Mouse (Mus musculus) liver, embryonic 14.5 days (tissue): Measurements from ENCODE around the gene Otogl. TPM values are rescaled to one million over a fixed set of nuclear protein-coding genes. Genes with fewer than 3 reads are reported as not detected.

Experiments
- ATAC-seq: fragments of 200-750 bp; cut with Nextera tagmentation; 2 replicates; pipeline ENCODE4 v1.8.0; 2017; ENCODE audit warnings: moderate number of reproducible peaks, mild to moderate bottlenecking, moderate library complexity; ENCODE audit not compliant: insufficient read depth
- DNase-seq, 3 experiments: peaks; one replicate each; pipeline ENCODE4 v3.0.0-alpha.2; 2012 to 2013; ENCODE audit warnings: low read depth in 3 of 3, low spot score in 3 of 3
- H3K27ac ChIP-seq: fragments of 300-500 bp; sonication (generic); 2 replicates; pipeline ENCODE4 v1.5.1; 2014; ENCODE audit warnings: moderate library complexity, mild to moderate bottlenecking, control low read depth, inconsistent platforms
- H3K27me3 ChIP-seq: fragments of 300-500 bp; sonication (generic); 2 replicates; pipeline ENCODE4 v1.6.1; 2014; ENCODE audit warnings: mild to moderate bottlenecking, low read length, moderate library complexity; ENCODE audit not compliant: control insufficient read depth, insufficient read depth
- H3K36me3 ChIP-seq: fragments of 300-500 bp; sonication (generic); replicated peaks from 2 replicates; pipeline ENCODE4 v1.6.1; 2014; ENCODE audit warnings: low read depth; ENCODE audit not compliant: control insufficient read depth, insufficient read depth
- H3K4me1 ChIP-seq, 2 experiments: fragments of 200-500 bp in 1 of 2; fragments of 300-500 bp in 1 of 2; sonication (generic) in 1 of 2; replicated peaks; 2 replicates each; pipeline ENCODE4 v1.6.1; 2012 to 2014; ENCODE audit warnings: antibody characterized with exemption in 1 of 2, inconsistent platforms in 1 of 2, low read length in 1 of 2; ENCODE audit not compliant: control insufficient read depth in 2 of 2, insufficient read depth in 2 of 2
- H3K4me2 ChIP-seq: fragments of 300-500 bp; sonication (generic); 2 replicates; pipeline ENCODE4 v1.6.1; 2014; ENCODE audit warnings: low read depth, mild to moderate bottlenecking, control low read depth, moderate library complexity
- H3K4me3 ChIP-seq, 2 experiments: fragments of 200-500 bp in 1 of 2; fragments of 300-500 bp in 1 of 2; sonication (generic) in 1 of 2; 2 replicates each; pipeline ENCODE4 v1.5.1; 2012 to 2014; ENCODE audit warnings: low read depth in 2 of 2, low read length in 2 of 2, mild to moderate bottlenecking in 2 of 2, control low read depth in 1 of 2, inconsistent platforms in 1 of 2, moderate library complexity in 1 of 2; ENCODE audit not compliant: insufficient read depth in 1 of 2
- H3K9ac ChIP-seq: fragments of 300-500 bp; sonication (generic); replicated peaks from 2 replicates; pipeline ENCODE4 v1.6.1; 2014; ENCODE audit warnings: mild to moderate bottlenecking, control low read depth, moderate library complexity
- H3K9me3 ChIP-seq: fragments of 300-500 bp; sonication (generic); 2 replicates; pipeline ENCODE4 v1.6.1; 2016; ENCODE audit warnings: low read length, mixed read lengths; ENCODE audit not compliant: control insufficient read depth
- CTCF ChIP-seq: IDR thresholded peaks from 2 replicates; pipeline ENCODE4 v1.5.1; 2016; ENCODE audit warnings: antibody characterized with exemption, low read depth, control low read depth
- EP300 ChIP-seq: IDR thresholded peaks from 2 replicates; pipeline ENCODE4 v1.6.1; 2016; ENCODE audit warnings: antibody characterized with exemption, low read depth
- WGBS: fragments of 180-500 bp; shearing (Covaris S2); extraction: QIAGEN DNeasy Blood & Tissue Kit; methylation state at CpG from one replicate; pipeline ENCODE4 v1.1.7; 2014; ENCODE audit not compliant: insufficient replicate concordance; 5-methylcytosine and 5-hydroxymethylcytosine counted together
- polyA plus RNA-seq, 2 experiments: library from polyadenylated mRNA; depleted of rRNA in 1 of 2; stranded (reverse) in 1 of 2; unstranded in 1 of 2; fragments of >200 nt; fragmentation: Nextera tagmentation in 1 of 2; extraction: Ambion mirVana in 1 of 2; gene quantifications; 2 replicates each; pipeline versions ENCODE4 v1.2.1 to v1.2.3; 2012 to 2014

Otogl gene
- polyA plus RNA-seq, 2 experiments = 0.01 TPM; not detected in 1

DNA sequence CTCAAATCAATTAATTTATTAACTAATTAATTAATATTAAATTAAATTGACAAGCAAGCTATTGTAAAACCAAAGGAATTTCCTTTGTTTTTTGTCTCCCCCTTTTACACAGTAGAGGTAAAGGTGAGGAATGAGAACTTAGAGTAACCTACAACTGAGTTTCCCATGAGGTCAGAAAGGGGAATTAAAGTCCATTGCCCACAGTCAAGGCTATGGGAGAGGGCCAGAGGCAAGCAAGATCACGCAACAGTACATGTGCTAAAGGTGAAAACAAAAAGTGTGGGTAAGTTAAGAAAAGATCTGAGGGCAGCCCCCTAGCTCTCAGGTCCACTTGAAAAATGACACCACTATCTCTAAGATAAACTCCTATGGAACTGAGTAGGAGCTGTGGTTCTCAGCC, 9.2 kb upstream of the Otogl start:
- TF ChIP-seq EP300 (no peak), CTCF (no peak)
- no peak for ATAC-seq
- DNase-seq = no peak
- no peaks in the 10 kb centered on the region for H3K4me1 ChIP-seq
- no peaks in the 10 kb centered on the region for H3K27me3 ChIP-seq
- no peak overlapping the region for H3K27ac ChIP-seq
- no peaks in the 10 kb centered on the region for H3K9me3 ChIP-seq
- H3K36me3 ChIP-seq = no peaks in the 10 kb centered on the region
- no peak overlapping the region for H3K4me2 ChIP-seq
- 54% methylated on average over 1 of the region's 1 CpGs for WGBS
- H3K4me3 ChIP-seq = no peak overlapping the region
- H3K9ac ChIP-seq = no peak overlapping the region

DNA sequence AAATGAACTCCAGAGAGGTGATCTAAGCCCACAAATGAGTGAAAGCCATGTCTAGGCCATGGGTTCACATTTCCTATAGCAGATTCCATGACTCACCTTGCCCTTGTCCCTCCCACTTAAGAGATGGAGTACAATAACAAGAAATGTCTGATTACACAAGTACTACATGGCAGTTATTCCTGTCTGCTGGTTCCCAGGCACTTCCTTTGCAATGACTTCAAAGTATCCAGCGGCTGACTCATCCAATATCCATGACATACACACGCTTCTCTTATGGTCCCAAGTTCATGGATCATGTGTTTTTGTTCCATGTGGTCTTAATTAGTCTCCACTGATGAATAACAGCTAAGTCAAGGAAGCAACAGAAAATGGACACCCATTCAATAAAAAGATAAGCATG, 1.1 kb upstream of the Otogl start:
- Histone ChIP-seq H3K4me1 (no peaks in the 10 kb centered on the region), H3K27ac (no peak overlapping the region), H3K9ac (no peak overlapping the region), H3K27me3 (no peaks in the 10 kb centered on the region), H3K36me3 (no peaks in the 10 kb centered on the region), H3K4me3 (no peak overlapping the region), H3K4me2 (no peak overlapping the region), H3K9me3 (no peaks in the 10 kb centered on the region)
- ATAC-seq = no peak
- TF ChIP-seq EP300 = no peak
- no peak for TF ChIP-seq CTCF
- no peak for DNase-seq
- 53% methylated on average over 2 of the region's 2 CpGs for WGBS

DNA sequence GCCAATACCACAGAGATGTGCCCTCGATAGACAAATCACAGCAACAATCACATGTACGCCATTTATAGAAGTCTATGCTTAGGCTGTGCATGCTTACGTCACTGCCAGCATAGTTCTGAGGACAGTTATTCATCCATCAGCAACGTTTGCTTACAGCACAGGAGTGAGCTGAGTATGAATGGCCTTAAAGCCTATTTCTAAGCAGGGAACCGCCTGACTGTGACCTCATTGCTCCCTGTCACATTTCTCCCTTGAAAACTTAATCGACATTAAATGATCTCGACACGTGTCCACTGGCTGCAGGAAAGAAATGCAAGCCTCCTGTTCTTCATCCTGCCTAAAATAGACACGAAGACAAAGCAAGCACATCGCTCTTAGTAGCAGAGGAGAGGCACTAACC, 5.5 kb downstream of the Otogl start:
- Histone ChIP-seq H3K4me3 (no peak overlapping the region), H3K9ac (no peak overlapping the region), H3K9me3 (no peaks in the 10 kb centered on the region), H3K4me2 (no peak overlapping the region), H3K27ac (no peak overlapping the region), H3K27me3 (no peaks in the 10 kb centered on the region), H3K36me3 (no peaks in the 10 kb centered on the region), H3K4me1 (no peaks in the 10 kb centered on the region)
- DNase-seq = no peak
- WGBS = 71% methylated on average over 10 of the region's 10 CpGs
- ATAC-seq = no peak
- TF ChIP-seq CTCF = no peak
- TF ChIP-seq EP300 = no peak

- no peak for TF ChIP-seq EP300
- no peak for TF ChIP-seq CTCF
- Histone ChIP-seq H3K27ac (no peak overlapping the region), H3K36me3 (no peaks in the 10 kb centered on the region), H3K4me3 (no peak overlapping the region), H3K9me3 (no peaks in the 10 kb centered on the region), H3K27me3 (no peaks in the 10 kb centered on the region), H3K4me2 (no peak overlapping the region), H3K4me1 (no peaks in the 10 kb centered on the region), H3K9ac (no peak overlapping the region)
- 56% methylated on average over 7 of the region's 7 CpGs for WGBS
- DNase-seq = no peak
- ATAC-seq = no peak
These were observed 6.5 kb downstream of the Otogl start for GRCm38 (mm10) chr10:107905274-107906034.

DNA sequence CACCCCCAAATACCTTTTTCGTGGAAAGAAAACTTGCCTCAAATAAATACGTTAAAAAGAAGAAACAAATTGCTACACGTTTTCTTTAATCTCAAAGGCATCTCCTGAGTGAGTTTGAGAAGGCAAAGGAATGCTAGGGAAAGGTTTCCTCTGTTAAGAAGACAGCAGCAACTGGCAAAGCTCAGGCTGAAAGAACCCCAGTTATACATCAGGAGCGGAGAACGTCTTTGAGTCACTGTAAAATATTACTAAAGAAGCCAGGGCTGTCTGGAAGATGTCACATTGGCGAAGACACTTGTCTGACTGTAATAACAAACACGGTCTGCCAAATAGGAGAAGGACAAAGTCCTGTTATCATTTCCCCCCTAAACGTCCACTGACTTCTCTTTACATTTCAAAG, 10.0 kb downstream of the Otogl start:
- ATAC-seq (no peak), DNase-seq (no peak)
- TF ChIP-seq CTCF (no peak), EP300 (no peak)
- no peaks in the 10 kb centered on the region for H3K36me3 ChIP-seq
- WGBS = 57% methylated on average over 8 of the region's 8 CpGs
- no peak overlapping the region for H3K27ac ChIP-seq
- H3K27me3 ChIP-seq = no peaks in the 10 kb centered on the region
- no peak overlapping the region for H3K4me3 ChIP-seq
- H3K9me3 ChIP-seq = no peaks in the 10 kb centered on the region
- no peaks in the 10 kb centered on the region for H3K4me1 ChIP-seq
- no peak overlapping the region for H3K9ac ChIP-seq
- no peak overlapping the region for H3K4me2 ChIP-seq
